Mouse (Mus musculus): ENCODE measurements around the gene Rps23. TPM values are rescaled to one million over a fixed set of nuclear protein-coding genes. Genes with fewer than 3 reads are reported as not detected.
"Not testable (repeated sequence)": the region's sequence is repeated elsewhere in the genome, so short reads cannot be mapped to it uniquely, and the experiment has no call there.

The Rps23 gene
- polyA plus RNA-seq, 1 experiment, result 177 TPM

DNA sequence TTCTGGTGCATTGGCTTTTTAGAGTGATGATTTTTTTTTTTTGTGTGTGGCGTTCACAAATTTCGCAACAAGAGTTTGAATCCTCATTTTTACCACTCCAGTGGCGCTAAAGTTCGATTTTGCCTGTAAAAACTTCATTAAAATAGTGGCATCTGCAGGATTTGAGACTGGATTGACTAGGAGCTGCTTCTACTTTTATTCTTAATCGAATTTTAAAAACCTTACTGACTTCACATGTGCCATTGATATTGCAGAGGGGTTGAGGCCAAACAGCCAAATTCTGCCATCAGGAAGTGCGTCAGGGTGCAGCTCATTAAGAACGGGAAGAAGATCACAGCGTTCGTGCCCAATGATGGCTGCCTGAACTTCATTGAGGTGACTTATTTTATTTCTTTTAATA, 1.3 kb downstream of the Rps23 start:
- H3K4me3 ChIP-seq (ENCODE audit: control insufficient read depth, low read depth, low read length), result no peak overlapping the region
- no peak overlapping the region for H3K27ac ChIP-seq (ENCODE audit: control insufficient read depth, insufficient read depth, low read depth, low read length)
- TF ChIP-seq POLR2A (IDR thresholded peaks at IDR 0.05; ENCODE audit: control insufficient read depth, low read depth, low read length), result no peak
- no peak for TF ChIP-seq CTCF (IDR thresholded peaks at IDR 0.05; ENCODE audit: control insufficient read depth, insufficient read depth, insufficient replicate concordance, low read depth, low read length)
- no peaks in the 10 kb centered on the region for H3K27me3 ChIP-seq (ENCODE audit: control insufficient read depth, insufficient read depth, low read length)
- H3K4me1 ChIP-seq (ENCODE audit: control insufficient read depth, insufficient read depth, low read length), result no peaks in the 10 kb centered on the region
- no peaks in the 10 kb centered on the region for H3K36me3 ChIP-seq (ENCODE audit: control insufficient read depth, insufficient read depth, low read length)

- no peaks in the 10 kb centered on the region for H3K4me1 ChIP-seq (ENCODE audit: control insufficient read depth, insufficient read depth, low read length)
- H3K36me3 ChIP-seq (ENCODE audit: control insufficient read depth, insufficient read depth, low read length), result no peaks in the 10 kb centered on the region
- no peak overlapping the region for H3K27ac ChIP-seq (ENCODE audit: control insufficient read depth, insufficient read depth, low read depth, low read length)
- no peaks in the 10 kb centered on the region for H3K27me3 ChIP-seq (ENCODE audit: control insufficient read depth, insufficient read depth, low read length)
- TF ChIP-seq POLR2A (IDR thresholded peaks at IDR 0.05; ENCODE audit: control insufficient read depth, low read depth, low read length) (no peak), CTCF (IDR thresholded peaks at IDR 0.05; ENCODE audit: control insufficient read depth, insufficient read depth, insufficient replicate concordance, low read depth, low read length) (no peak)
- no peak overlapping the region for H3K4me3 ChIP-seq (ENCODE audit: control insufficient read depth, low read depth, low read length)
These were observed 2.4 kb downstream of the Rps23 start for GRCm38 (mm10) chr13:90925191-90925590.

DNA sequence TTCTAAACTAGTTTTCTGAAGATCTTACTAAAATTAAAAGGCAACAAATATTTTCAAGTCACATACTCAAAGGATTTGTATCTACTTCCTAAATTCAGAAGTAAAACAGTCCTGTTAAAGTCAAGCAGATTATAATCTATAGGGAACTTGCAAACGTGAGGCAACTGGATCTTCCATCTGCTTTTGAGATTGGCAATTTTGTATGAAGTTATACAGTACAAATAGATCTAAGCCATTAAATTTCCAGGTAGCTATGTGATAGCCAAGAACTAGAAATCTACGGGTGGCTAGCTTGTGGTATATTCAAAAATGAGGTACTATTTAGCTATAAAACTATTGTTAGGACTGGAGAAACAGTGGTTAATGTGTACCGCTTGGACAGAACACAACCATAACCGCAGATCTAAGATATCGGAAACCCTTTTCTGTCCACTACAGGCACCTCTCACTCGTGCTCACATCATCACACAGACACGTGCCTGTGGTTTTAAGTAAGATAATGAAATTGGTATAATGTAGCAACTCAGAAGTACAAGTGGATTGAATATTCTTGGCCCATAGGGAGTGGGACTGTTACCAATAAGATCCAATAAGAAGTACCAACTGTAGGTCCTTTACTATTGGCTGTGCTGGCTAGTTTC, 3.5 kb downstream of the Rps23 start:
- H3K27ac ChIP-seq (ENCODE audit: control insufficient read depth, insufficient read depth, low read depth, low read length), result no peak overlapping the region
- no peaks in the 10 kb centered on the region for H3K27me3 ChIP-seq (ENCODE audit: control insufficient read depth, insufficient read depth, low read length)
- TF ChIP-seq POLR2A (IDR thresholded peaks at IDR 0.05; ENCODE audit: control insufficient read depth, low read depth, low read length), result no peak
- no peak for TF ChIP-seq CTCF (IDR thresholded peaks at IDR 0.05; ENCODE audit: control insufficient read depth, insufficient read depth, insufficient replicate concordance, low read depth, low read length)
- H3K4me3 ChIP-seq (ENCODE audit: control insufficient read depth, low read depth, low read length), result no peak overlapping the region
- no peaks in the 10 kb centered on the region for H3K36me3 ChIP-seq (ENCODE audit: control insufficient read depth, insufficient read depth, low read length)
- H3K4me1 ChIP-seq (ENCODE audit: control insufficient read depth, insufficient read depth, low read length), result no peaks in the 10 kb centered on the region

DNA sequence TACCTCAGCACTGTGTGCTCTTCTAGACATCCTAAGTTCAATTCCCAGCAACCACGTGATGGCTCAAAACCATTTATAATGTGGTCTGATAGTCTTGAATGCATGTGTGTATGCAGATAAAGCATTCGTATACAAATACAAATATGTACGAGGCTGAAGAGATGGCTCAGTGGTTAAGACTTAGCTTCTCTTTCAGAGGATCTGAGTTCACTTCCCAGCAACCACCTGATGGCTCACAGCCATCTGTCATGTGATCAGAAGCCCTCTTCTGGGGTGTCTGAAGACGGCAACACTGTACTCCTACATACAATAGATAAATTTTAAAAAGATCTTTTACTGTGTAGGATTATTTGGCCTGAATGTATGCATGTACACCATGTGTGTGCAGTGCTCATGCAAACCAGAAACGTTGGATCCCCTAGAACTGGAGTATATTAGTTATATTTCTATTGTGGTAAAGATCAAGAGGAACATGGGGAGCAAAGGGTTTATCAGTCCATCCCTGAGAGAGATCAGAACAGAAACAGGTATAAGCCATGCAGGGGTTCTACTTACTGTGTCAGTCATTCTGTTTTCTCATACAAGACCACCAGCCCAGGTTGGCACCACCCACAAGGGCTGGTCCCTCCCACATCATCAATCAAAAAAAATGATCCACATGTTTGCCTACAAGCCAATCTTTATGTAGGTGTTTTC, 4.3 kb downstream of the Rps23 start:
- Histone ChIP-seq H3K4me3 (ENCODE audit: control insufficient read depth, low read depth, low read length) (no peak overlapping the region), H3K36me3 (ENCODE audit: control insufficient read depth, insufficient read depth, low read length) (no peaks in the 10 kb centered on the region), H3K4me1 (ENCODE audit: control insufficient read depth, insufficient read depth, low read length) (no peaks in the 10 kb centered on the region), H3K27ac (ENCODE audit: control insufficient read depth, insufficient read depth, low read depth, low read length) (no peak overlapping the region), H3K27me3 (ENCODE audit: control insufficient read depth, insufficient read depth, low read length) (no peaks in the 10 kb centered on the region)
- TF ChIP-seq CTCF (IDR thresholded peaks at IDR 0.05; ENCODE audit: control insufficient read depth, insufficient read depth, insufficient replicate concordance, low read depth, low read length) (no peak), POLR2A (IDR thresholded peaks at IDR 0.05; ENCODE audit: control insufficient read depth, low read depth, low read length) (no peak)

DNA sequence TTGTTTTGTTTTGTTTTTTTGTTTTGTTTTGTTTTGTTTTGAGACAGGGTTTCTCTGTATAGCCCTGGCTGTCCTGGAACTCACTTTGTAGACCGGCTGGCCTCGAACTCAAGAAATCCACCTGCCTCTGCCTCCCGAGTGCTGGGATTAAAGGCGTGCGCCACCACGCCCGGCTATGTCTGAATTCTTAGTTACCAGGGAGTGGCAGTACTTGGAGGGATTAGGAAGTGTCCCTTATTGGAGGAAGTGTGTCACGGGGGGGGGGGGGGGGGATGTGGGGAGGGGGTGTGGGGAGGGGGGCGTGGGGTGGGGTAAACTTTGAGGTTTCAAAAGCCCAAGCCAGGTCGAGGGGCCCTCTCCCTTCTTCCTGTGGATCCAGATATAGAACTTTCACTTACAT, 5.5 kb downstream of the Rps23 start:
- not testable (repeated sequence) for H3K36me3 ChIP-seq (ENCODE audit: control insufficient read depth, insufficient read depth, low read length); H3K27ac ChIP-seq (ENCODE audit: control insufficient read depth, insufficient read depth, low read depth, low read length); H3K4me1 ChIP-seq (ENCODE audit: control insufficient read depth, insufficient read depth, low read length); H3K4me3 ChIP-seq (ENCODE audit: control insufficient read depth, low read depth, low read length); H3K27me3 ChIP-seq (ENCODE audit: control insufficient read depth, insufficient read depth, low read length)

GRCm38 (mm10) chr13:90929847-90930246, 7.1 kb downstream of the Rps23 start:
- no peak overlapping the region for H3K27ac ChIP-seq (ENCODE audit: control insufficient read depth, insufficient read depth, low read depth, low read length)
- TF ChIP-seq CTCF (IDR thresholded peaks at IDR 0.05; ENCODE audit: control insufficient read depth, insufficient read depth, insufficient replicate concordance, low read depth, low read length) (no peak), POLR2A (IDR thresholded peaks at IDR 0.05; ENCODE audit: control insufficient read depth, low read depth, low read length) (no peak)
- no peaks in the 10 kb centered on the region for H3K27me3 ChIP-seq (ENCODE audit: control insufficient read depth, insufficient read depth, low read length)
- H3K4me1 ChIP-seq (ENCODE audit: control insufficient read depth, insufficient read depth, low read length), result no peaks in the 10 kb centered on the region
- H3K4me3 ChIP-seq (ENCODE audit: control insufficient read depth, low read depth, low read length), result no peak overlapping the region
- H3K36me3 ChIP-seq (ENCODE audit: control insufficient read depth, insufficient read depth, low read length), result no peaks in the 10 kb centered on the region

DNA sequence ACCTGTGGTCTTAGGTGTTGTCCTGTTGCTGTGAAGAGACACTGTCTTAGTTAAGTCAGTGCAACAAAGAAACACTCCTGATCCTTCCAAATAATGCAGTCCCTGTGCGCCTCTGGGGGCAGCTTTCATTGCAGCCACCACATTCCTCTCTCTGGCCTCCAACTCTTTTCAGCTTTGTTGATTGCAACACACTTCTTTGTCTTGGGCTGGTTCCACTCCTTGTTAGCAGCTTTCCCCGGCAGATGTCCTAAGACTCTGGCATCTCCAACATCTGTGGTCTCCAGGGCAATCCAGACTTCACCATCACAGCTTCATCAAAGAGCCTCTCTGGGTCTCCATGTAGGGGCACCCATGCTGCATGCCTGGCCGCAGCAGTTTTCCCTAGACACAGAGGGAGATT, 10.5 kb downstream of the Rps23 start:
- H3K36me3 ChIP-seq (ENCODE audit: control insufficient read depth, insufficient read depth, low read length), result no peaks in the 10 kb centered on the region
- H3K27ac ChIP-seq (ENCODE audit: control insufficient read depth, insufficient read depth, low read depth, low read length), result no peak overlapping the region
- no peaks in the 10 kb centered on the region for H3K27me3 ChIP-seq (ENCODE audit: control insufficient read depth, insufficient read depth, low read length)
- no peaks in the 10 kb centered on the region for H3K4me1 ChIP-seq (ENCODE audit: control insufficient read depth, insufficient read depth, low read length)
- H3K4me3 ChIP-seq (ENCODE audit: control insufficient read depth, low read depth, low read length), result no peak overlapping the region
- TF ChIP-seq CTCF (IDR thresholded peaks at IDR 0.05; ENCODE audit: control insufficient read depth, insufficient read depth, insufficient replicate concordance, low read depth, low read length), result no peak
- no peak for TF ChIP-seq POLR2A (IDR thresholded peaks at IDR 0.05; ENCODE audit: control insufficient read depth, low read depth, low read length)
